Mouse (Mus musculus) cerebellum, adult 11-12 months (tissue): ENCODE measurements around the gene Gpd1l.
A peak's percentile ranks its signal among the peaks of the same experiment; 100 is the strongest.
"Not testable (repeated sequence)": the region's sequence is repeated elsewhere in the genome, so short reads cannot be mapped to it uniquely, and the experiment has no call there.

Experiments used
- DNase-seq: peaks from one replicate; pipeline ENCODE4 v3.0.0; 2022

Gpd1l gene

DNA sequence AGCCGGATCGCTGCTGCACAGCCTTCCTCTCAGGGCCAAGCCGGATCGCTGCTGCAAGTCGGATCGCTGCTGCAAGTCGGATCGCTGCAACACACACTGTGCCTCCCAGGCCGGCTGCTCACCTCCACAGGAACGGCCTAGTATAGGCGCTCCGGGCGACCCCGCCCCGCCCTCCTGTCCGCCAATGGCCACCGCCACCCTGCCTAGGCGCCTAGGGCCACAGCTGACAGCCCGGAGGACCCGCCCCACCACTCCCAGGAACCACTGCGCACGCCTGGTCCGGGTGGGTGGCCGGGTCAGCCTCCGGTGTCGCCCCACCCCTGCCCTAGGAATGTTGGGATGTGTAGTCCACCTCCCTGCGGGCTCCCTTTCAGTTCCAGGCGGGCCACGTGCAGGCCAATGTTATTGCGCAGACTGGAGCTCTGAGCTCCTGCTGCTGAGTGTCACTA, at the start of gene Gpd1l:
TSS of gene Gpd1l (minus strand) at position 265 of the 449 bp plus-strand sequence.
- peak; percentile 97 for DNase-seq

DNA sequence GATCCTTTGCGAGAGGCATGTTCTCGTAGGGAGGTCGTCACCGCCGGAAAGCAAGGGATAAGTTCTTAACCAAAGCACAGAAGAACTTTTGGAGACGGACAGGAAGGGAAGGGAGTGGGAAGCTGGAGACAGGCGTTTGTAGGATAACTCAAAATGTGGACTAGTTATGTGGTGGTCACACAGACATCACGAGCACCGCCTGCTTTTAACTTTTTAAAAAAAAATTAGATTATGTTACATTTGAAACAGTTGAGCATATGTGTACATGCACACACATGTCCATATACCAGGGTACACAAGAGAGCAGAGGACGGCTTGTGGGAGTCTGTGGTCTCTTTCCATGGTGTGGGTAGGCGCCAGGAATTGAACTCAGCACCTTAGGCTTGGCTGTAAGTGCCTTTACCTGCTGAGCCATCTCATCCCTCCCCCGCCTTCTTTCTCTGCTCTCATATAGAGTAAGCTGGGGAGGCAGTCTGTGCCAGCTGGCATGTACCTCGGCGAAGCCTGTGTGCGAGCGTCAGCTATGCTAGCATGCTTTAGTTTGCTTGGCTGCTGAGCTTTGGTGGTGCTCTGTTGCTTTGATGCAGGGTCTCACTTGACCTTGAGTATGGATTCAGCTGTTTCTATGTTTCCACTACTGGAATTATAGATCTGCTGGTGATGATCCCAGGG, 49.0 kb upstream of the Gpd1l start, which contains the start of gene Rps27rt:
TSS of gene Rps27rt (minus strand) at position 51 of the 672 bp plus-strand sequence.
- DNase-seq = no peak

DNA sequence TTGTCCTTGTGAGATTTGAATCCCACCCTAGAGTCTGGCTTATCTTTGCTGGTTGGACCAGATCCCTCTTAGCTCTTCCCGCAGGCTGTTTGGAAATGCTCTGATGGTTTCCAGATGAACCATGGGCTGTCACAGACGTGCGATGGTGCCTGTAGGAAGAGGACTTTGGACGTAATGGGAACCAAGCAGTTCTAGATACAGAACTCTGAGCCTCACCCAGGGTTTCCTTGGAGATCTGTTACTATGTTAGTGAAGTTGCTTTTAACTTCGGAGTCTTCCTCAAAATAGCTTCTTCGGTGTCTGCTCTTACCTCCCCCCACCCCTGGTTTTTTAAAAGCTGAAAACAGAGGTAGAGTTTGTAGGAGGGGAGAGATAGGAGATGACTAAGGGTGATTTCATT, 46.2 kb upstream of the Gpd1l start:
- DNase-seq = no peak

DNA sequence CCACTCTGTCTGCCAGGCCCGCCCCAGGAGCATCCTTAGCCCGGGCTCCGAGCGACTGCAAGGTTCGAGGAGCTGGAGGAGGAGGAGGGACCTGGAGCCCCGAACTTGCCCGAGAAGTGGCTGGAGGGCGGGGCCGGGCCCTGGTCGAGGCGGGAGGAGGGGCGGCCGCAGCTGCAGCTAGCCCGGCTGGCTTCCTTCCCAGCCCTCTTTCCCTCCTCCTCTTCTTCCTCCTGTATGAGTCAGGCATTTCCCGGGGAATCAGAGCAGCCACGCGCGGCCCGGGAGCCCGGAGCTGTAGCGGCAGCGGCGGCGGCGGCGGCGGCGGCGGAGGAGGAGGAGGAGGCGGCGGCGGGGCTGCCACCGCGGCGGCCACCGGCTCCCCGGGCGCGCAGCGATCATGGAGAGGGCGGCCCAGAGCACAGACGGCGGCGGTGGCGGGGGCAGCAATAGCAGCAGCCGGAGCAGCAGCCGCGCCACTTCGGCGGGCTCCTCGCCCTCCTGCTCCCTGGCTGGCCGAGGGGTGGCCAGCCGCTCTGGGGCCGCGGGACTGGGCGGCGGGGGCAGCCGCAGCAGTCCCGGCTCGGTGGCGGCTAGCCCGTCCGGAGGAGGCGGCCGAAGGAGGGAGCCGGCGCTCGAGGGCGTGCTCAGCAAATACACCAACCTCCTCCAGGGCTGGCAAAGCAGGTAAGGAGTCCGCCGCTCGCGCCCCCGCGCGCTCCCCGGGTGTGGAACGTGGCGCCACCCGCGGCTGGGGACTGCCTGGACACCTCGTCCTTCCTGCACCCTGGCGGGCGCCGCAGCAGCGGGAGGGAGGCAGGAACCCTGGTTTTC, 44.7 kb upstream of the Gpd1l start, which contains the start of gene Osbpl10:
TSS of gene Osbpl10 (plus strand) at position 289 of the 831 bp plus-strand sequence.
- DNase-seq = peak; percentile 80

DNA sequence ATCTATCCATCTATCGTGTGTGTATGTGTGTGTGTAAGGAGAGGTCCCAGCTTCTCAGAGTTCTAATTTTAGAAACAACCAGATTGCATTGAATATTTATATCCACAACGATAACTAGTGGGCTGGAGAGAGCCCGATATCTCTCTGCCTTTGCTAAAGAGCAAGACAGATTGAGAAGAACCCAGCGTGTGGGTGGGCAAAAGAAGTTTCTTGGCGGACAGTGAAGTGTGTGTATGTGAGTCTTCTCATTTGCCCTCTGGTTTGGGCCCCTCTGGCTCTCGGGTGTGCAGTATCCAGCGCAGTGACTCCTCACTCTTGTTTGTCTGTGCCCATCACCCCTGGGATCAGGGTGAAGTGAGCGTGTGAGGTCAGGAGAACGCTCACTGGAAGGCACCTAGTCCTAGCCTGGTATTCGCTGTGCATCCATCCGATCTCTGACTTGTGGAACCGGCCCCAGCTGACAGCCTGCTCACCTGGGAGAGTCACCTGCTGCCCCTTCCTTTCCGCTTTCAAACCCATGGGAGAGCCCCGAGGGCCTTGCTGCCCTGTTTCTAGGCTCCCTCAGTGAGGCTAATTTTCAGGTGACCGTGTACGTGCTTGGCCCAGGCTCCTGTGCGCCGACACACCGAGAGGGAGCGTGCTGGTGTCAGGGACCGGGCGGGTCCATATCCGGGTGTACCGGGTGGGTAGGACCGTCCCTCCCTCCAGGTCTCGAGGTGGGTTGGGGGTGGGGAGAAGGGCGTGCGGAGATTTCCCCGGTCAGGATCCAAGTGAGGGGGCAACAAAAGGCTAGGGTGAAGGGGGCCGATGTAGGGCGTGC, 43.9 kb upstream of the Gpd1l start:
- peak; percentile 69 for DNase-seq

DNA sequence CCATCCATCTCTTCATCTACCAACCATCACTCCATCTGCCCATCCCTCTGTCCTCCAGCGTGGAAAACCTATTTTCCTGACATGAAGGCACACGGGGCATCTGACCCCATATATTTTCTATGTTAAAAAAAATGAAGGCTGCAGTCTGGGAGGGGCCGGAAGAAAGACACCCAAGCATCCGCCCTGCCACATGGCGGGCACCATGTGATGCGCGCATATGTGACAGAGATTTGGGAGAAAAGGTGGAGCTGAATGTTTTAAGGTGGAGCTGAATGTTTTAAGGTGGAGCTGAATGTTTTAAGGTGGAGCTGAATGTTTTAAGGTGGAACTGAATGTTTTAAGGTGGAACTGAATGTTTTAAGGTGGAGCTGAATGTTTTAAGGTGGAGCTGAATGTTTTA, 32.5 kb upstream of the Gpd1l start:
- not testable (repeated sequence) for DNase-seq

DNA sequence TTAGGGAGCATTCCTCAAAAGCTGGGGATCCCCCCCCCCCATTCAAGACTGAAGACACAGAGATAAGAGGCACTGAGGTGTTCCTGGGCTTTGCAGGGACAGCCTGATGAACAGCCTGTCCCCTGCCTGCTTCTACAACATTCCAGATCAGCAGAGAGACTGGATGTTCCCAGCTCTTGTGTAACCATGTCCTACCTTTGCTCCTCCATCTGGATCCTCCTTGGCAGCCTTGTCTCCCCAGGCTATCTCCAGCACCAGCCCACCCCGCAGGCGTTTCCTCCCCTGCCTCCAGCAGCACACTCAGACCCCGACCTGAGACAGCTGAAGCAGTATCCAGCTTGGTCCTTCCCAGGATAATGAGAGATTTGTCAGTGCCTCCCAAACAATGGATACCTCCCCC, 30.3 kb upstream of the Gpd1l start:
- DNase-seq = no peak

DNA sequence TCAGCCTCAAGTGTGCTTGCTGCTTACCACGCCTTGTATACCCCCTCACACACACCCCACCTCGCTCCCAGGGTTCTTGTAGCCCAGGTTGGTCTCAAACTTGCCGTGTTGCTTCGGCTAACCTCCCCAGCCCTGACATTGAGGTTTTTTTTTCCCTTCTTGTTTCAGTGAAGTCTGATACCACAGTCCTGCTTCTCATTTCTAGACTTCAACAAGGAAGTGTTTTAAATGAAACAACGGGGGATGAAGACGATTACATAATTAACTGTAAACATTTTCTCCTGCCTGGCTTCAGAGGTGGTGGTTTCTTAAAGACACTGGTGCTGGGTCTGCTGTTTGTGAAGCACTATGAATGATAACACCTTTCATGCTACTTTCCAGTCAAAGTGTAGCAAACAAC, 27.1 kb upstream of the Gpd1l start:
- DNase-seq = no peak

DNA sequence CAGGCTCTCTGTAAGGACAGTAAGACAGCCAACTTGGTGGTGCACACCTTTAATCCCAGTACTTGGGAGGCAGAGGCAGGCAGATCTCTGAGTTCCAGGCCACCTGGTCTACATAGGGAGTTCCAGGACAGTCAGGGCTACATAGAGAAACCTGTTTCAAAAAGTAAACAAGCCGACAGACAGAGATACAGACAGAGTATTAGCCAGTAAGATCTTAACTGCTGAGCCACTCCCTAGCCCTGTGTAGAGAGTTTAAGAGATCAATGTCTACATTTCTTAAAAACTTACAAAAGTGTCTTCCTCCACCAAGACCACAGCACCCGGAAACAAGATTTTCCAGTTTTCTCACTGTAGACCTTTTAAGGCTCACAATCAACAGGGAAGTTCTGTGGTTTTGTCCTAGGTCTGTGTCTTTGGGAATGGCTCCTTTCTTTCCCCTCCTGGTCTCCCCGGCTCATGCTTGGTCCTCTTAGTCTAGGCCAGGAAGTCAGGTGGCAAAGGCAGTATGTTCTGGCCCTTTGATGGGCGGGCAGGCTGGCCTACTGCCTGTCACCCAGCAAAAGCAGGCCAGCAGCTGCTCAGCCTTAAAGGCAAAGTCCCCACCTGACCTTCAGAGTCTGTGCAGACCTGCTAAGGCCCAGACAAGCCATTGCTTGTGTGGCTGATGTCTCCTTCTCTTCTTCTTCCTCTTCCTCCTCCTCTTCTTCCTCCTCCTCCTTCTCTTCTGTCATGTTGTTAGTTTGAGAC, 26.4 kb upstream of the Gpd1l start:
- DNase-seq = no peak

DNA sequence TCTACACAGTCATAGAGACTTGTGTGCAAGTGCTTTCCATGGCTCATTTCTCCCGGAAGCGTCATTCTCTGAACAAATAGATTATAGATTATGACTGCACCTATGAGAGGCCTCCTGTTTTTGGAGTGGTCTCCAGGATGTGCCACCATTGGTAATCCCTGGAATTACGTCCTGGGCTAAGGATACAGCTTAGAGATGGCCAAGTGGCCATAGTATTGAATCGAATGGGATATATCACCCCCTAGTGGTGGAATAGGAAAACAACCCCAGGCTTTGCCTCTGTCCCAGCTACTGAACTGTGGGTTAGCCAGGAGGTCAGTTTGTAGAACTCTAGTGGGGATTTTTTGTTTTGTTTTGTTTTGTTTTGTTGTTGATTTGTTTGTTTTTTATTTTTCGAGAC, 23.2 kb upstream of the Gpd1l start:
- no peak for DNase-seq

DNA sequence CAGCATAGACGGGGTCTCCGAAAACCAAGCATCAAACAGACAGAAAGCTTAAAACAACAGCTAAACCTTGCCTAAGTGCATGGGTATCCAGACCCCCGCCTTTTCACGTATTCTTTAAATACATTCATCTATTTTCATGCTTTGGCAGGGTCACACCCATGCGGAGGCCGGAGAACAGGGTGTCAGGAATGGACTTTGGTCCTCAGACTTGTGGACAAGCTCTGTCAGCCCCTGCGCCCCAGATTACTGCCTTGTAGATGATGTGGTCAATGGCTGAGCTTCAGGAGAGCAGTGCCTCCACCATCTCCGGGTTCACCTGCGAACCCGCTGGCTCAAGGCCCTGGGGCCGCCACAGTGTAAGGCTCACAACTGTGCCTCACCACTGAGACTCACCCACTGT, 21.6 kb upstream of the Gpd1l start:
- DNase-seq = no peak

DNA sequence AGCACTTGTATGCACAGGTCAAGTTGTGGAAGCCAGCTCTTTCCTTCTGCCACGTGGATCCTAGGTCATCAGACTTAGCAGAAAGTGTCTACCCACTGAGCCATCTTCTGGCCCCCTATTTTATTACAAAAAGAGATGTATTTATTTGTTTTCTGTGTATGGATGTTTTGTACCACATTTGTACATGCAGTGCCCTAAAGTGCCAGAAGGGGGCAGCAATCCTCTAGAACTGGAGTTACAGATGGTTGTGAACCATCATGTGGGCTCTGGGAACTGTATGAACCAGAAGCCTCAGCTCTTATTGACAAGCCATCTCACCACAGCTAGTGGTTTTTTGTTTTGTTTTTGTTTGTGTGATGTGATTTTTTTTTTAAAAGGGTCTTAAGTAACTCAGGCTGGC, 19.1 kb upstream of the Gpd1l start:
- no peak for DNase-seq

DNA sequence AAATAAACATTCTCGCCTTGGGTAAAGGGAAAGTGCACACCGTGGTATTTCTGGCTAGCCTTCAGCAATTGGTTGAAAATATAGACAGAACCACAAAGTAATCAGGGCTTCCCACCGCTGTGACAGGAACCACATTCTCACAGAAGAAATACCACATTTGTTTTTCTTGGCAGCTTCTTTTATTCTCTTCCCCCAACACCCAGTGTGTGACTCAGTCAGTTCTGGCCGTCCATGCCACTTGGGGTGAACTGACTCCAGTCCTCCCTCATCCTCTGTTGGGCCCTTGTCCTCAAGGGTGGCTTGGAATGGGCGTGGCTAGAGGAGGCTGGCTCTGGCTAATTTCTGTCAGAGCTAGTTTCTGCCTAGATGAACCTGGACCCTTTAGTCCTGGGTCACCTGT, 14.6 kb upstream of the Gpd1l start:
- DNase-seq = no peak

DNA sequence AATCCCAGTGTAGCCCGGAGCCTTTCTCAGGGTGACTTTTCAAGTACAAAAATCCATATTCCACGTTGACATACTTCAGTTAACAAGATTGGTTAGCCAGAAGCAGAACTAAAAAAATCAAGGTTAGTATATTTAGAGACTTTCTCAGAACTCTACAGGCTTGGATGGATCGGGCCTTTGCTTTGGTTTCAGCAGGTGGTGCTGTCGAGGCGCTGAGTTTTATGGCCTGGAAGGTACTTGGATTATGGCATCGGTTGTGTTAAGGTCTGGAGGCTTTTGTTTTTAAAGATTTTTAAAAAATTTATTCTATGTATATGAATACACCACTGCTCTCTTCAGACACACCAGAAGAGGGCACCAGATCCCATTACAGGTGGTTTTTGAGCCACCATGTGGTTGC, 11.8 kb upstream of the Gpd1l start:
- DNase-seq = no peak

DNA sequence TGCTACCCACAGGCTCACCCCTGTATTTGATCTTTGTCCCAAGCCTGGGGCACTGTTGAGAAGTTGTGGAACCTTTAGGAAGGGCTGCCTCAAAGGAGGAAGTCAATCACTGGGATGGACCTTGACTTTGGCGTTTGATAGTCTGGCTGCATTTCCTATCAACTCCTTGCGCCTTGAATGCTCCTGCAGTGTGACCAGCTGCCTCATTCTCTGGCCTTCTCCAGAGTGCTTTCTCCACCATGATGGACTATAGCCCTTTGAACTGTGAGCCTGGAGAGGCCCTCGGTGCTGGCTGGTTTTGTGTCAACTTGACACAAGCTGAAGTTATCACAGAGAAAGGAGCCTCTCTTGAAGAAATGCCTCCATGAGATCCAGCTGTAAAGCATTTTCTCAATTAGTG, 10.9 kb upstream of the Gpd1l start:
- DNase-seq = no peak

DNA sequence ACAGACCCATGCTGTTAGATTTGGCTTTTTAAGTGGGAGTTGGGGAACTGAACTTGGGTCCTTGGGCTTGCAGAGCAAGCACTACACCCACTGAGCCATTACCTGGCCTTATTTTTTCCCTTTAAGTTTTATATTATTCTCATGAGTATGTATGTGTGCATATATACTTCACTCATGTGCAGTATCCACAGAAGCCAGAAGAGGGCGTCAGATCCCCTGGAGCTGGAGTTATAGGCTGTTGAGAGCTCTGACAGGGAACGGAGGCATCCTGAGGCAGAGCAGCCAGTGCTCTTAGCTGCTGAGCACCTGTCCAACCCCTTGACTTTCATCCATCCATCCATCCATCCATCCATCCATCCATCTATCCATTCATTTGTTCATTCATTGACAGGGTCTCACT, 2.9 kb upstream of the Gpd1l start:
- DNase-seq = no peak

DNA sequence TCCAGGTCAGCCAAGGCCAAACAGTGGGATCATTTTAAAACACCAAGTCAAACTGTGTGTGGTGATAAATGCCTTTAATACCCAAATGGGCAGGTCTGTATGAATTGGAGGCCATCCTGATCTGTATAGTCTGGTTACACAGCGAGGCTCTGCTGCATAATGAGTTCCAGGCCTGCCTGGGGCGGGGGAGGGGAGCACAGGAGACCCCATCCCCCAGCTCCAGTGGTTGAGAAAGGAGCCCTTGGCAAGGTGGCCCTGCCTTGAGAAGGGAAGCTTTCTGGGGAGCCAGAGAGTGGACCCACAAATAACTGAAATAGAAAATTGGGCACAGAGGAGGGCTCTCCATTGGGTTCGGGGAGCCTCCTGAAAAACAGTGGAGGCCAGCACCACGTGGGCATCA, 1.5 kb upstream of the Gpd1l start:
- no peak for DNase-seq

DNA sequence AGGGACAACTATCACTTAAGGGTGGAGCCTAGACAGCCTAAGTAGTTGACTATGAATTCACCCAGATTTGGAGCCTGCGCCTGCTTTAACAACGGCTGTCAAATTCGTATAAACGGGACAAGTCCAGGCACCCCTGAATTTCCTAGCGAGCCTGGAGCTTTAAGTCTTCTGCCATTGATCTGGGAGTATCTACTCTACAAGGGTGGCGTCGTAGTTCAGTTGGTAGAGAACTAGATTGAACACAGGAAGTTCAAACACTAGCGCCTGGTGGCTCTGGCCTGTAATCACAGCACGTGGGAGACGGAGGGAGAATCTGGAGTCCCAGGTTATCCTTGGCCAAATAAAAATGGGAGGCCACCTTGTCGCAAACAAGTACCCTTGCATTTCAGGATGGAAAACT, 444 bp upstream of the Gpd1l start:
- DNase-seq = peak; percentile 38

DNA sequence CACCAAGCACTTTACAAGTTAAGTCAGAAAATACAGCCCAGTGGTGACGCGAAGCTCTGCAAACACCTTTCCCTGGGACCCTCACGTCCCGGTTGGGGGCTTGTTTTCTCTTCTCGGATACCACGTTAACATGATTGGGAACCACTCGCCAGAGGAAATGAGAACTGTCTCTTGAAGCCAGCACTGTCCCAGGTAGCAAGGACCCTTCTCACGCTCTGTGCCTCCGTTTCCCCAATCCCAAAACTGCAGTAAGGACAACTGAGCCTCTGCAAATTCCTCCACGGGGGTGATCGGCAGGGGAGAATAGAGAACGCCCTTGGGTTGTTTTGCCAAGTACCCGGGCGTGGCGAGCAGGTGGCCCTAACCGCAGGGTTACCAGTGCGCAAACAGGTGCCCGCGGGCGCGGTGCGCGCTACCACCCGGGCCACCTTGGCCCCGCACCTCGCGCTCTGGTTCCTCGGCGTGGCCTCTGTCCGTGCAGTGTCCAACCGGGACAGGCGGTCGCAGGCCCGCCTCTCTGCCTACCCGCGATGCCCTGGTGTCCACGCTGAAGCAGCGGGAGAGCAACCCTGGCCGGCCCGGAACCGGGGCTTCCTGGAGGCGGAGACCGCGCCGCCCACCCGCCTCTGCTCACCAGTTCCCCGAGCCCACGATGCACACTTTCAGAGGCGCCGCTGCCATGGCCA, 607 bp downstream of the Gpd1l start:
- DNase-seq = peak; percentile 71

DNA sequence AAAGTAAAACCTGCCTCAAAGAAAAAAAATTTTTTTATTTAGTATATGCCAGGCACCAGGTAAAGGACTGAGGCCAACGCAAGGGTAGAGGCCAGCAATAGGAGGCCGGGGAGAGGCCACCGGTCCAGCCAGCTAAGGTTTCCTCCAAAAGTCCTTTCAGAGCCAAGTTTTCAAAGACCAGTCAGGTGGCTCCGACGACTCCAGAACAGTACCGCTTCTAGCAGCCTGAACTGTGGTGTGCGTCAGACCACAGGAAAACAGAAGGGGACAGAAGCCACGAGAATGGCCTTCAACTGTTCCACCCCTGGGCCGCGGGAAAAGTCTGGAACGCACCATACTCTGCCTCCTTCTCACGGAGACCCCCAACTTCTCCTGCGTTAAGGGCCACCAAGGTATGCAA, 1.2 kb downstream of the Gpd1l start:
- DNase-seq = no peak

DNA sequence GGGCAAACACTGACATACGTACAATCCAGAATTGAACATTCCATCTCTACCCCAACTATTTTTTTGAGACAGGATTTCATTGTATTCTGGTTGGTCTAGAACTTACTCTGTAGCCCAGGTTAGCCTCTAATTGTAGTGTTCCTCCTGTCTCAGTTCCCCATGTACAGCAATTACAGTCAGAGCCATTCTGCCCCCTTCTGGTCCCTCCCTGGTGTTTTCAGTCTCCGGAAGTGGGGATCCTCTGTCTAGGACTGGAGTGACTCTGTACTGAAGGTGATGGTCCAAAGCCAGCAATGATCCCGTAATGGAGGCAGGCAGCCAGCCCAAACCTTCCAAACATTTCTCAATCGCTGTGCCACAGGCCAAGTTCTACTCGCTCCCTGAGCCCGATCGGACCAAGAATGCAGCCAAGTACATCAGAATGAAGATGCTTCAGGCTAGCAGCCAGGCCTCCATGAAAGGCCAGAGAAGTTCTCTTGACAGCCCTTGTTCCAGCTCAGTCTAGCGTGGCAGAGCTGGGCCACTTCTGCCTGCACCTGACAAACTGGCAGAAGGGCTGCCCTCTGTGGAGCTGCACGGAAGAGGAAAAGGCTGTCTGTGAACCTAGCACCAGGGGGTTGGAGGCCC, 3.2 kb downstream of the Gpd1l start:
- peak; percentile 64 for DNase-seq

DNA sequence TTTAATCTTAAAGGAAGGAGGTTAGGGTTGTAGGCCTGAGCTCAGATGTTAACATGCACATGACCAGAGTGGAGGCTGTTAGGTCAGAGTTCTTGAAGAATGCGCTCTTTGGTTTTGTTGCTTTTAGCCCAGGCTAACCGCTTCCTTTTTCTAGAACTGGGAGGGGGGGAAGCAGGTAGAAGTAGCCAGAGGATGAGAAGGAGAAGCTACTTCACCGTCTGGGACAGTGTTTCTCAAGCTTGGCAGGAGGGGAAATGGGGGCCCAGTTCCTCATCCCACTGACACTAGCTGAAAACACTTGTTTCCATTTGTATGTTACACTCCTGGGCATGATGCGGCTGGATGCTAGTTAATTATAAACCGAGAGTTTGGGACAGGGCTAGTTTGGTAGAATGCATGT, 8.2 kb downstream of the Gpd1l start:
- DNase-seq = no peak
